Mouse (Mus musculus) CH12.LX (cell line): ENCODE data around the gene Ints6. TPM values are rescaled to one million over a fixed set of nuclear protein-coding genes. Genes with fewer than 3 reads are reported as not detected.
"Not testable (repeated sequence)": the region's sequence is repeated elsewhere in the genome, so short reads cannot be mapped to it uniquely, and the experiment has no call there.

Source experiments
- DNase-seq: peaks from one replicate; pipeline ENCODE4 v3.0.0-alpha.2; 2013; ENCODE audit errors: extremely low read depth
- H3K27ac ChIP-seq: 2 replicates; pipeline ENCODE4 v1.5.1; 2012; ENCODE audit warnings: low read depth, mild to moderate bottlenecking, control low read depth, moderate library complexity; ENCODE audit not compliant: insufficient read depth
- H3K27me3 ChIP-seq: replicated peaks from 2 replicates; pipeline ENCODE3; 2012; ENCODE audit warnings: inconsistent platforms
- H3K36me3 ChIP-seq, 2 experiments: replicated peaks in 1 of 2; 2 replicates each; pipeline versions ENCODE3 to v1.6.1; 2012; ENCODE audit warnings: inconsistent platforms in 1 of 2, low read length in 1 of 2, mild to moderate bottlenecking in 1 of 2, mixed read lengths in 1 of 2, moderate library complexity in 1 of 2; ENCODE audit not compliant: control insufficient read depth in 1 of 2, insufficient read depth in 1 of 2
- H3K4me1 ChIP-seq, 2 experiments: 2 replicates each; pipeline ENCODE4 v1.6.1; 2012; ENCODE audit warnings: inconsistent platforms in 1 of 2, moderate library complexity in 1 of 2; ENCODE audit not compliant: insufficient read depth in 2 of 2, control insufficient read depth in 1 of 2
- H3K4me2 ChIP-seq: 2 replicates; pipeline ENCODE4 v1.6.1; 2012; ENCODE audit warnings: low read depth, mild to moderate bottlenecking, control low read depth; ENCODE audit not compliant: poor library complexity, insufficient read depth, severe bottlenecking
- H3K4me3 ChIP-seq, 3 experiments: fragments of 150-350 bp in 1 of 3; sonication (generic) in 1 of 3; replicated peaks in 1 of 3; 2 replicates each; pipeline versions ENCODE3 to v1.5.1; 2011 to 2012; ENCODE audit warnings: low read depth in 2 of 3, low read length in 2 of 3, mild to moderate bottlenecking in 2 of 3, moderate library complexity in 2 of 3, control low read depth in 1 of 3, improper control_type of control experiment in 1 of 3, inconsistent platforms in 1 of 3, mixed read lengths in 1 of 3; ENCODE audit not compliant: poor library complexity in 1 of 3
- H3K79me2 ChIP-seq: replicated peaks from 2 replicates; pipeline ENCODE4 v1.6.1; 2012; ENCODE audit warnings: mild to moderate bottlenecking, moderate library complexity; ENCODE audit not compliant: control insufficient read depth, poor library complexity, insufficient read depth, severe bottlenecking; ENCODE audit errors: extremely low read depth
- H3K9ac ChIP-seq: 2 replicates; pipeline ENCODE4 v1.6.1; 2012; ENCODE audit warnings: low read depth, mild to moderate bottlenecking, control low read depth, moderate library complexity; ENCODE audit not compliant: insufficient read depth
- H3K9me3 ChIP-seq: replicated peaks from 2 replicates; pipeline ENCODE3; 2012; ENCODE audit warnings: low read length, inconsistent platforms, mixed read lengths
- CHD1 ChIP-seq: IDR thresholded peaks from 2 replicates; pipeline ENCODE4 v1.6.1; 2012; ENCODE audit warnings: low read depth, low read length, improper control_type of control experiment, inconsistent platforms
- CHD2 ChIP-seq: IDR thresholded peaks from 2 replicates; pipeline ENCODE4 v1.6.1; 2011; ENCODE audit warnings: low read length, improper control_type of control experiment
- CTCF ChIP-seq, 2 experiments: IDR thresholded peaks in 1 of 2; conservative IDR thresholded peaks in 1 of 2; 2 replicates each; pipeline ENCODE4 v1.5.1; 2011 to 2012; ENCODE audit warnings: low read depth in 2 of 2, low read length in 2 of 2, improper control_type of control experiment in 1 of 2, inconsistent platforms in 1 of 2, mild to moderate bottlenecking in 1 of 2, moderate library complexity in 1 of 2
- KAT2A ChIP-seq: IDR thresholded peaks from 2 replicates; pipeline ENCODE4 v1.6.1; 2012; ENCODE audit warnings: low read length, improper control_type of control experiment, inconsistent platforms; ENCODE audit not compliant: insufficient replicate concordance
- MAFK ChIP-seq: IDR thresholded peaks from 2 replicates; pipeline ENCODE4 v1.6.1; 2011; ENCODE audit warnings: low read length, improper control_type of control experiment; ENCODE audit not compliant: insufficient replicate concordance
- MAX ChIP-seq: IDR thresholded peaks from 2 replicates; pipeline ENCODE4 v1.6.1; 2011; ENCODE audit warnings: low read length, improper control_type of control experiment
- MEF2A ChIP-seq: IDR thresholded peaks from 2 replicates; pipeline ENCODE4 v1.6.1; 2014; ENCODE audit warnings: low read depth, mild to moderate bottlenecking, inconsistent platforms, low read length, improper control_type of control experiment, borderline replicate concordance
- PAX5 ChIP-seq: IDR thresholded peaks from 2 replicates; pipeline ENCODE4 v1.6.1; 2012; ENCODE audit warnings: low read length, inconsistent platforms, mixed read lengths
- POLR2A ChIP-seq: IDR thresholded peaks from 2 replicates; pipeline ENCODE4 v1.6.1; 2011; ENCODE audit warnings: low read depth, mild to moderate bottlenecking, improper control_type of control experiment, low read length
- POLR2AphosphoS2 ChIP-seq: IDR thresholded peaks from 2 replicates; pipeline ENCODE4 v1.6.1; 2011; ENCODE audit warnings: low read depth, low read length, improper control_type of control experiment
- RAD21 ChIP-seq: IDR thresholded peaks from 2 replicates; pipeline ENCODE4 v1.6.1; 2011; ENCODE audit warnings: low read depth, mild to moderate bottlenecking, low read length, improper control_type of control experiment, moderate library complexity
- RCOR1 ChIP-seq: conservative IDR thresholded peaks from 2 replicates; pipeline ENCODE4 v1.6.1; 2012; ENCODE audit warnings: low read depth, mild to moderate bottlenecking, inconsistent platforms, low read length, improper control_type of control experiment
- TBP ChIP-seq: conservative IDR thresholded peaks from 2 replicates; pipeline ENCODE4 v1.6.1; 2011; ENCODE audit warnings: low read depth, low read length, improper control_type of control experiment
- TCF12 ChIP-seq: IDR thresholded peaks from 2 replicates; pipeline ENCODE4 v1.6.1; 2014; ENCODE audit warnings: low read depth, mild to moderate bottlenecking, inconsistent platforms, low read length, improper control_type of control experiment
- UBTF ChIP-seq: IDR thresholded peaks from 2 replicates; pipeline ENCODE4 v1.6.1; 2012; ENCODE audit warnings: low read depth, mild to moderate bottlenecking, inconsistent platforms, low read length, improper control_type of control experiment, moderate library complexity
- USF1 ChIP-seq: IDR thresholded peaks from 2 replicates; pipeline ENCODE4 v1.6.1; 2014; ENCODE audit warnings: low read depth, mild to moderate bottlenecking, inconsistent platforms, low read length, improper control_type of control experiment
- ZC3H11A ChIP-seq: IDR thresholded peaks from 2 replicates; pipeline ENCODE4 v1.6.1; 2012; ENCODE audit warnings: low read depth, mild to moderate bottlenecking, inconsistent platforms, low read length, improper control_type of control experiment
- ZMIZ1 ChIP-seq: IDR thresholded peaks from 2 replicates; pipeline ENCODE4 v1.6.1; 2012; ENCODE audit warnings: low read depth, mild to moderate bottlenecking, inconsistent platforms, low read length, improper control_type of control experiment
- ZNF384 ChIP-seq: IDR thresholded peaks from 2 replicates; pipeline ENCODE4 v1.6.1; 2012; ENCODE audit warnings: low read depth, low read length, improper control_type of control experiment, inconsistent platforms
- dilution Hi-C: fragments of 300-500 bp; cut with MboI; formaldehyde crosslinking; loops from 2 replicates; pipeline ENCODE4 v1.14.3; 2020; ENCODE audit warnings: low sequenced_read_pairs; ENCODE audit not compliant: extremely low pct_unique_long_range_greater_than_20kb, extremely low pct_ligation_motif_present
- in situ Hi-C: fragments of 300-500 bp; cut with MboI; formaldehyde crosslinking; loops from 3 replicates; pipeline ENCODE4 v1.14.3; 2019; ENCODE audit warnings: low sequenced_read_pairs, low pct_ligation_motif_present, low pct_unique_long_range_greater_than_20kb, mixed read lengths
- polyA plus RNA-seq: library from polyadenylated mRNA; unstranded; fragments of >175 nt; gene quantifications from 2 replicates; pipeline ENCODE4 v1.2.1, GENCODE M21; 2012; ENCODE audit warnings: low read depth; ENCODE audit not compliant: insufficient read length
- total RNA-seq, 2 experiments: library from RNA; depleted of rRNA; stranded (reverse); fragments of 300-350 nt in 1 of 2; fragments of >200 nt in 1 of 2; gene quantifications; 2 replicates each; pipeline ENCODE4 v1.2.3; 2012 to 2014

The Ints6 gene
- total and polyA plus RNA-seq, 3 experiments: 21.5 to 55.7 (median 44.0) TPM

GRCm38 (mm10) chr14:62648405-62648804, 112.6 kb downstream of the Ints6 start:
- H3K4me3 ChIP-seq: no peak overlapping the region
- H3K79me2 ChIP-seq: no peaks in the 10 kb centered on the region
- H3K36me3 ChIP-seq: no peaks in the 10 kb centered on the region
- DNase-seq: no peak
- no peaks in the 10 kb centered on the region for H3K27me3 ChIP-seq
- in situ Hi-C loops (no loop called here), dilution Hi-C loops (no loop called here)
- H3K27ac ChIP-seq: no peak overlapping the region
- TF ChIP-seq MEF2A (no peak), CTCF (conservative IDR thresholded peaks at IDR 0.05 in 1 of 2, IDR thresholded peaks at IDR 0.05 in 1 of 2; ENCODE audit: low read depth in 2 of 2, low read length in 2 of 2) (no peak), ZNF384 (no peak), CHD1 (no peak), RAD21 (no peak), POLR2A (no peak), TBP (no peak), TCF12 (no peak), USF1 (no peak), PAX5 (no peak), MAFK (no peak), RCOR1 (no peak), KAT2A (no peak), POLR2AphosphoS2 (no peak), MAX (no peak), ZC3H11A (no peak), ZMIZ1 (no peak), UBTF (no peak), CHD2 (no peak)
- peaks cover 3% of the 10 kb centered on the region for H3K9me3 ChIP-seq
- H3K9ac ChIP-seq: no peak overlapping the region
- no peak overlapping the region for H3K4me2 ChIP-seq
- no peaks in the 10 kb centered on the region for H3K4me1 ChIP-seq

- H3K79me2 ChIP-seq, dilution Hi-C loops, H3K27me3 ChIP-seq, H3K9me3 ChIP-seq, H3K27ac ChIP-seq, H3K4me1 ChIP-seq, H3K9ac ChIP-seq, H3K4me3 ChIP-seq, H3K4me2 ChIP-seq, H3K36me3 ChIP-seq, in situ Hi-C loops, DNase-seq: not testable (repeated sequence)
Observed at GRCm38 (mm10) chr14:62642368-62642767, 118.6 kb downstream of the Ints6 start.
